Mouse (Mus musculus): ENCODE measurements around the gene Nhlh1. TPM values are rescaled to one million over a fixed set of nuclear protein-coding genes. Genes with fewer than 3 reads are reported as not detected.

The Nhlh1 gene
- total and polyA plus RNA-seq, 2 experiments from 2014 or later = 0.12 to 3.6 TPM

DNA sequence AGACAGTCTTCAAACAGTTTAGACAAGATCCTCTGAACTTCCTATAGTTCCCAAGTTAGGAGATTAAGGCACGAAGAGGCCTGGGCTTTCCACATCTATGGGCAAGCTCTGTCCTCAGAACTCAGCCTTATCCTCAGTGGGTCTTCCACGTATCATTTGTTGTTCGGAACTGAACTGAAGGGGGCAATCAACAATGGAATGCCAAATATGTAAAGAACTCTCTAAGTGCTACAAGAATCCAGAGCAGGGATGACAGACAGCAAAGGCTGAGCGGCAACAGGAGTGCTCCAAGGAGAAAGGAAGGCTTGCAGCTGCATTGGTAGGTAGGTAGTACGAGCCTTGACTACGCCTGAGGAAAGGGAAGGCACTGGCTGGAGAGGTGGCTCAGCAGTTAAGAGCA lies 12.9 kb upstream of the Nhlh1 start:
- Histone ChIP-seq H3K27me3 (ENCODE audit: insufficient read depth, low read length) (no peaks in the 10 kb centered on the region), H3K27ac (ENCODE audit: low read depth, low read length) (no peak overlapping the region), H3K4me3 (ENCODE audit: low read depth, low read length) (no peak overlapping the region), H3K9me3 (ENCODE audit: low read length) (no peaks in the 10 kb centered on the region), H3K9ac (replicated peaks; ENCODE audit: low read length, poor library complexity, severe bottlenecking) (no peak overlapping the region), H3K4me2 (ENCODE audit: low read depth, low read length, poor library complexity, severe bottlenecking) (no peak overlapping the region), H3K4me1 (ENCODE audit: insufficient read depth, low read length) (no peaks in the 10 kb centered on the region), H3K36me3 (ENCODE audit: insufficient read depth, low read length) (peaks cover 92% of the 10 kb centered on the region)
- no peak for ATAC-seq (ENCODE audit: low FRiP score)
- WGBS = 82% methylated on average over 6 of the region's 6 CpGs
- no peak for TF ChIP-seq CTCF (IDR thresholded peaks at IDR 0.05)
- DNase-seq (ENCODE audit: low spot score) = no peak

DNA sequence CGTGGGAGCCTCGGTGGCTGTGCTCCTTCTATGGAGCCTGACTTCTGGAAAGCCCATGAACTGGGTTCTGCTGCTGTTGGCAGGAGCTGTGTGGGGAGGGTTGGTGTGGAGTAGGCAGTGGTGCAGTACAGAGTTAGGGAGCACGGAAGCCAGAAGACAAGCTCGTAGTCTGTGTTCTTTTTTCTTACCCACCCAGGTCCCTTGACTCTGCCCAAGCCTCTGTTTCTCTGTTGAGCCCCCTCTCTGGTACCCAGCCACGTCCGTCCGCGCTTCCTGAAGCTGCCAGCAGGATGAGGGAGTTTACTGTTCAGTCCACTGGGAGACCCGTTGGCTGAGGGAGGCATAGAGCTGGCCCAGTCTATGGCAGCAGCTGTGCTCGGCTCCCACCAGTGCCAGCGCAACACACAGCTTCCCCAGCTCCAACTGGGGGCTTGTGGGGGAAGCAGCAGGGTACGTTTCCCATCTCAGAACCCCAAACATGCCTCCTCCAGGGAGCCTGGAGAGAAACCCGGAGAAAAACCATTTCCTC lies 7.3 kb upstream of the Nhlh1 start:
- TF ChIP-seq CTCF (IDR thresholded peaks at IDR 0.05) = no peak
- Histone ChIP-seq H3K4me2 (ENCODE audit: low read depth, low read length, poor library complexity, severe bottlenecking) (no peak overlapping the region), H3K36me3 (ENCODE audit: insufficient read depth, low read length) (peaks cover 43% of the 10 kb centered on the region)

DNA sequence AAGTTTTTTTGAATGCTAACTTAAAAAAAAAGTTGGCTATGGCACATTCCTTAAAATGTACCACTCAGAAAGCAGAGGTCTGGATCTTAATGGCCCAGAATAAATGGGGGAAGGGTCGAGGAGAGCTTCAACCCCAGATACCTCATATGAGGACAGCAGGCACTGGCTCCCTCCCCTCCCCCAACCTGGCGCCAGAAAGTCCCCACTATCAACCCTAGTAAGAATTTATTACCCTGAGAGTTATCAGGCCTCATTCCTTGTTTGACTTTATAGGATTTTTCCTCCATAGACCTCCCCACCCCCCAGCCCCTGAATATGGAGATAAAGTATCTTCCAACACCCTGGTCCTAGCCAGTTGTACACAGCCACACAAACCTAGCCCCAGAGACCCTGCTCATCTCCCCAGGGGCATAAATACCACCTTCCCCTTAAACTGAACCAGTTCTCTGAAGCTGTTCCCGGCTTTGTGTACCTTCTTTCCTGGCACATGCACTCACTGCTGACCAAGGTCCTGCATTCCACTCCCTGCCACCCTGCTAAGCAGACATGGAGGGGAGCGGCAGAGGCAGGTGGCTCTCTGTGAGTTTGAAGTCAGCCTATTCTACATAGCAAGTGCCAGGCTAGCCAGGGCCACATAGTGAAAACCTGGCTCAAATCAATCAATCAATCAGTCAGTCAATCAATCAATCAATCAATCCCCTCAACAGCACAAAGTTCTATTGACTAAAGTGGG lies 6.1 kb upstream of the Nhlh1 start:
- no peak overlapping the region for H3K4me3 ChIP-seq (ENCODE audit: low read depth, low read length)
- H3K9me3 ChIP-seq (ENCODE audit: low read length) = no peaks in the 10 kb centered on the region
- H3K9ac ChIP-seq (replicated peaks; ENCODE audit: low read length, poor library complexity, severe bottlenecking) = no peak overlapping the region
- TF ChIP-seq CTCF (IDR thresholded peaks at IDR 0.05) = no peak
- no peak overlapping the region for H3K27ac ChIP-seq (ENCODE audit: low read depth, low read length)
- ATAC-seq (ENCODE audit: low FRiP score) = no peak
- peaks cover 31% of the 10 kb centered on the region for H3K36me3 ChIP-seq (ENCODE audit: insufficient read depth, low read length)
- H3K4me2 ChIP-seq (ENCODE audit: low read depth, low read length, poor library complexity, severe bottlenecking) = no peak overlapping the region
- H3K27me3 ChIP-seq (ENCODE audit: insufficient read depth, low read length) = no peaks in the 10 kb centered on the region
- WGBS = 67% methylated on average over 4 of the region's 4 CpGs
- H3K4me1 ChIP-seq (ENCODE audit: insufficient read depth, low read length) = no peaks in the 10 kb centered on the region
- DNase-seq (ENCODE audit: low spot score) = no peak

More for the DNA sequence above, 7.3 kb upstream of the Nhlh1 start:
- H3K4me3 ChIP-seq (ENCODE audit: low read depth, low read length) = no peak overlapping the region
- no peaks in the 10 kb centered on the region for H3K27me3 ChIP-seq (ENCODE audit: insufficient read depth, low read length)
- no peaks in the 10 kb centered on the region for H3K4me1 ChIP-seq (ENCODE audit: insufficient read depth, low read length)
- DNase-seq (ENCODE audit: low spot score) = peak; percentile 69
- H3K9me3 ChIP-seq (ENCODE audit: low read length) = no peaks in the 10 kb centered on the region
- no peak overlapping the region for H3K27ac ChIP-seq (ENCODE audit: low read depth, low read length)
- peak; percentile 50; the same call in 1 of the 2 replicates for ATAC-seq (ENCODE audit: low FRiP score)
- WGBS = 49% methylated on average over 13 of the region's 13 CpGs
- H3K9ac ChIP-seq (replicated peaks; ENCODE audit: low read length, poor library complexity, severe bottlenecking) = no peak overlapping the region

DNA sequence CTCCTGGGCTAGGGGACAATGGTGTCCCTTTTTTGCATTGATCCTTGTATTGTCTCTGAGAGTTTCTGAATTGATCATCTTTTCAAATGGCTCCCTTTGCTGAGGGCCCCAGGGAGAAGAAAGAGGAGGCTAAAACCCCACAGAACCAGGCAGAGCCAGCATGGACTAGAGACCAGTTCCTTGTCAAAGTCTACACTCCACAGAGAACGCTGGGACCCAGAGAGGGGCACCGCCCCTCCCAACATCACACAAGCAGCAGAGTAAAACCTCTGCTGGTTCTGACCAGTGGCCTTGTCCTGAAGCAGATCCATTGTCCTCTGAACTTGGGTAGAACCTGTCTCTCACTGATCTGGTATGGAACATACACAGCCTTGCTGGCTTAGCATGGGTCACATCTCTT lies 4.7 kb upstream of the Nhlh1 start:
- Histone ChIP-seq H3K9me3 (ENCODE audit: low read length) (no peaks in the 10 kb centered on the region), H3K4me2 (ENCODE audit: low read depth, low read length, poor library complexity, severe bottlenecking) (no peak overlapping the region), H3K4me3 (ENCODE audit: low read depth, low read length) (no peak overlapping the region), H3K4me1 (ENCODE audit: insufficient read depth, low read length) (no peaks in the 10 kb centered on the region), H3K27ac (ENCODE audit: low read depth, low read length) (no peak overlapping the region), H3K27me3 (ENCODE audit: insufficient read depth, low read length) (no peaks in the 10 kb centered on the region), H3K36me3 (ENCODE audit: insufficient read depth, low read length) (peaks cover 17% of the 10 kb centered on the region), H3K9ac (replicated peaks; ENCODE audit: low read length, poor library complexity, severe bottlenecking) (no peak overlapping the region)
- DNase-seq (ENCODE audit: low spot score) (no peak), ATAC-seq (ENCODE audit: low FRiP score) (no peak)
- WGBS = 81% methylated on average over 2 of the region's 2 CpGs
- TF ChIP-seq CTCF (IDR thresholded peaks at IDR 0.05) = no peak

DNA sequence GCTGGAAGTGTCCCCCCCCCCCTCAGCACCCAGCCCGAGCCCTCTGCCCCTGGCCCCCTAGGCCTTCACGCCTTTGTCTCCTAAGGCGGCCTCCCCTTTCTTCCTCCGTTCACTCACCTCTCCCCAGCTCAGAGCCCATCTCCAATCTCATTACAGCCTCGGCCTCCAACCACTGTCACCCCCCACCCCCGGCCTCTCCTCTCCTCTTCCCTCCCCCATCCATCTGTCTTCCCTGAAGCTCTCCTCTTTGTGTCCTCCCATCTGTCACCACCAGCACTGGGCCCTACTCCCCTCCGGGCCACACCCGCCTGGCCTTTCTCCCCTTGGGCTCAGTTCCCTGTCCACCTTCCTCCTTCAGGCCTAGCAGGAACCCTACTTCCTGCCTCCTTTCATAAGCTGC lies 3.8 kb upstream of the Nhlh1 start:
- no peak for TF ChIP-seq CTCF (IDR thresholded peaks at IDR 0.05)
- Histone ChIP-seq H3K36me3 (ENCODE audit: insufficient read depth, low read length) (peaks cover 8% of the 10 kb centered on the region), H3K27me3 (ENCODE audit: insufficient read depth, low read length) (no peaks in the 10 kb centered on the region), H3K4me3 (ENCODE audit: low read depth, low read length) (no peak overlapping the region), H3K9ac (replicated peaks; ENCODE audit: low read length, poor library complexity, severe bottlenecking) (no peak overlapping the region), H3K9me3 (ENCODE audit: low read length) (no peaks in the 10 kb centered on the region), H3K27ac (ENCODE audit: low read depth, low read length) (no peak overlapping the region), H3K4me2 (ENCODE audit: low read depth, low read length, poor library complexity, severe bottlenecking) (no peak overlapping the region), H3K4me1 (ENCODE audit: insufficient read depth, low read length) (no peaks in the 10 kb centered on the region)
- ATAC-seq (ENCODE audit: low FRiP score) (peak; percentile 9; the same call in 1 of the 2 replicates), DNase-seq (ENCODE audit: low spot score) (peak; percentile 60)
- 22% methylated on average over 8 of the region's 8 CpGs for WGBS

GRCm38 (mm10) chr1:172060659-172061058 lies 3.3 kb upstream of the Nhlh1 start:
- ATAC-seq (ENCODE audit: low FRiP score) = no peak
- no peak overlapping the region for H3K4me3 ChIP-seq (ENCODE audit: low read depth, low read length)
- H3K9me3 ChIP-seq (ENCODE audit: low read length) = no peaks in the 10 kb centered on the region
- no peak overlapping the region for H3K27ac ChIP-seq (ENCODE audit: low read depth, low read length)
- no peaks in the 10 kb centered on the region for H3K4me1 ChIP-seq (ENCODE audit: insufficient read depth, low read length)
- no peak overlapping the region for H3K4me2 ChIP-seq (ENCODE audit: low read depth, low read length, poor library complexity, severe bottlenecking)
- no peak for TF ChIP-seq CTCF (IDR thresholded peaks at IDR 0.05)
- H3K36me3 ChIP-seq (ENCODE audit: insufficient read depth, low read length) = peaks cover 6% of the 10 kb centered on the region
- DNase-seq (ENCODE audit: low spot score) = peak; percentile 60
- no peak overlapping the region for H3K9ac ChIP-seq (replicated peaks; ENCODE audit: low read length, poor library complexity, severe bottlenecking)
- no peaks in the 10 kb centered on the region for H3K27me3 ChIP-seq (ENCODE audit: insufficient read depth, low read length)
- 46% methylated on average over 4 of the region's 4 CpGs for WGBS

Measured in midbrain, postnatal 0 days (tissue).